Mouse (Mus musculus): ENCODE measurements around the gene Arhgap35.

Arhgap35 gene

DNA sequence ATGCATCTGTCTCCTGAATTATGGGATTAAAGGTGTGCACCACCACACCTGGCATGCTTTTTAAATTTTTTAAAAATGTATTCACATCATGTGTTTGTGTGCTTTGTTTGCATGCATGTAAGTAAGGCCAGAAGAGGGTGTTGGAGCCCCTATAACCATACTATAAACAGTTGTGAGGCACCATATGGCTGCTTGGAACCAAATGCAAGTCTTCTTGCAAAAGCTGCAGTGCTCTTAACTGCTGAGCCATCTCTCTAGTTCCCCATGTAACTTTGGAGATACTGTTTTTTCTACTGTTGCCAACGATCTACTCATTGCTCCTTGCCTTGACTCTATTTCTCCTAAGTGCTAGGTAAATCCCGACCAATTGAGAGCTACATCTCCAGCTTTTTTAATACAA is 95.5 kb downstream of the Arhgap35 start:
- DNase-seq (ENCODE audit: low spot score in 2 of 2) = no peak

DNA sequence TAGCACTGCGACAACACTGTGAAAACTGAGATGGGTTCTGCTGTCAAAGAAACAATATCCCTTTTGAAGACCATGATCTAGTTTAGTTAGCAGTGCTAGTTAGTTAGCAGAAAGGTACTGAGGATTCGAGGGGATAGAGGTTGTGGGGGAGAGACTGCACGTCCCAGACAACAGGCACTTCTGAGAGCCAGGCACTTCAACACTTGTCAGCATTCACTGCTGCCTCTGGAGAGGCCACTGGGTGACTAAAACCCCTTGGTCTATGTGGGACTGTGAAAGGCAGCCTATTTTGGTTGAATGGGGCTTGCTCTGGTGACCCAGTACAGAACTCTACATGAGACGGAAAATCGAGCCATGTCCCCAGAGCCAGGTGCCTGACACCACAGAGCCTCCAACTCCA is 97.6 kb downstream of the Arhgap35 start:
- no peak for DNase-seq (ENCODE audit: low spot score in 2 of 2)

DNA sequence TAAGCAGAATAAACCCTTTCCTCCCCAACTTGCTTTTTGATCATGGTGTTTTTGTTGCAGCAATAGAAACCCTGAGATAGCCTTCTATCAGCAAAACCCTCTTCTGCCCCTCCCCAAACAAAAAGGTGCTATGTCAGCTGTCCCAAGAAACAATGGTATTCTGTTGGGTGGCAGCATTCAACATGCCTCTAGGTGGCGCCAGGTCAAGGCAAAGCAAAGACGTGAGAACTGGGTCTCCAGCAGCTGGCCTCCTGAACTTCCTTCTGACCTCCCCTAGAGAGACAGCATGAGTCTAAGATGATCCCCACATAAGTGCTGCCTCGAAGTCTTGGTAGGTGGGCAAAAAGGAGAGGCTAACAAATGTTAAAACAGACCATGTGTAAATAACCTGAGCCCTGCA is 107.5 kb downstream of the Arhgap35 start:
- no peak for DNase-seq (ENCODE audit: low spot score in 2 of 2)

DNA sequence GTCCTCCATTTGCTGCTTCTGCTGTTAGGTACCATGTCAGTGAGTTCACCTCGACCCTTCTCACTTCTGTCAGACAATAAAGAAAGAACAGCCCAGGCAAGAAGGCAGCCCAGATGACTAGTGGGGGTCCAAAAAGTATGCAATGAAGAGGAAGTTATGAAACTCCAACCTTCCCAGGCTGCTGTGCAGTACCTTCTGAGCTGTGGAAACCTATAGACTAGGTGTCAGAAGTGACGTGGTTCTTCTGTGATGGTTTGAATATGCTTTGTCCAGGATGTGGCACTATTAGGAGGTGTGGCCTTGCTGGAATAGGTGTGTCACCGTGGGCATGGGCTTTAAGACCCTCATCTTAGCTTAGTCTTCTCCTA is 109.6 kb downstream of the Arhgap35 start:
- no peak for DNase-seq (ENCODE audit: low spot score in 2 of 2)

DNA sequence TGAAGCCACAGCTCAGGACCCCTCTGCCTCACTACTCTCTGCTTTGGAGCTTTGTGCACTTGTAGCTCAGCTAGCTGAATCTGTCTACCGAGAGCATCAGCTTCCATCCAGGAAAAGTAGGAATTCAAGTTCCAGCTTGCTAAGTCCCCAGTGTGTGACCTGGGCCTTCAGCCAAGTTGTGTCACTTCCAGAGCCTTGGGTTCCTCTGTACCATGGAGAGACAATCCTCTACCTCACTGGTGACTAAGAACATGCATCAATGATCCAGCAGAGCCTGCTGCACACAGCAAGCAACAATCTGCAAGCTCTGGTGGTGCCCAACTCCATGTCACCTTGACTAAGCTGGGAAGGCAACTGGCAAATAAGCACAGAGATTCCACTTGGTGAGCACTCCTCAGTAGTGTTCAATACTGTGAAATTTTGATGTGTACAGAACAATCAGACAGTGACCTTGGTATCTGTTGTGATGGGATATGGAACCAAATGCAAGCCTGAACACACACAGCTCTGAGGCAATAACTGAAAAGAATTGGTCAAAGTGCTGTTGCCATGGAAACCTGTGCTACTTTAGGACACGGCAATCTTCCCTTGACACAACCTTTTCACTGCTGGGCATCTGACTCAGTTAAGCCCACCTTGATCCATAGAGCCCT is 110.1 kb downstream of the Arhgap35 start:
- DNase-seq (ENCODE audit: low spot score in 2 of 2) = no peak

DNA sequence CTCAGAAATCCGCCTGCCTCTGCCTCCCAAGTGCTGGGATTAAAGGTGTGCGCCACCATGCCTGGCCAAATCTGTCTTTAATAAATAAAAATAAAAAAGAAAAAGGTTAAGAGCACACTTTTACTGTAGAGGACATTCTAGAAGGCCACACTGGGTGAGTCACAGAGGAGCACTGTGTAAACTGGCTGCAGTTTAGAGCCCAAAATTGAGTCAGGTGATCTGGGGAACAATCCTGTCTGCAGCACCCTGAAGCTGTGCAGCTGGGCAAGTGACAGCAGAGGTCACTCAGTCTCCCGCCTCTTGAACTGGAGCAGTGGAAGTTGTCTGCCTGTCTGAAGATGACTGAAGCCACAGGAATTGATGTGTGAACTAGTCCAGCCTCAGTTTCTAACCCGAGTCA is 113.2 kb downstream of the Arhgap35 start:
- DNase-seq (ENCODE audit: low spot score in 2 of 2) = no peak

DNA sequence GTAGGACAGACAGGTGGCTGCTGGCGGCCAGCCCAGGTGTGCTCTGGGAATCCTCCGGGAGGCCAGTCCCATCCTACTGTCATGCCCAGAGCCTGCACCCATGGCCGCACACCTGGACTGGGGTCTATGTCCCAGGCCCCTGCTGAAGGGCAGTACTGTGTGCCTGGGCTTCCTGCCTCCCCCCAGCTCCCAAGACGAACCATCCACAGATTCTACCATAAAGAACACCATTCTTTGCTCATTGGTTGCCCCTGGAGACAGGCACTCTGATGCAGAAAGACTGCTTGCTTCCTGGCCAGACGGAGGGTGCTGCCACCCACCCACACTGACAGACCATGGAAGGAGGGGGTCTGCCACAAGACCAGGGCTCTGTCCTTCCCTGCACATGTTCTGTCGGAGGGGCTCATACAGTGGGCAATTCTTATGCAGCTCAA is 115.1 kb downstream of the Arhgap35 start:
- DNase-seq (ENCODE audit: low spot score in 2 of 2) = no peak

DNA sequence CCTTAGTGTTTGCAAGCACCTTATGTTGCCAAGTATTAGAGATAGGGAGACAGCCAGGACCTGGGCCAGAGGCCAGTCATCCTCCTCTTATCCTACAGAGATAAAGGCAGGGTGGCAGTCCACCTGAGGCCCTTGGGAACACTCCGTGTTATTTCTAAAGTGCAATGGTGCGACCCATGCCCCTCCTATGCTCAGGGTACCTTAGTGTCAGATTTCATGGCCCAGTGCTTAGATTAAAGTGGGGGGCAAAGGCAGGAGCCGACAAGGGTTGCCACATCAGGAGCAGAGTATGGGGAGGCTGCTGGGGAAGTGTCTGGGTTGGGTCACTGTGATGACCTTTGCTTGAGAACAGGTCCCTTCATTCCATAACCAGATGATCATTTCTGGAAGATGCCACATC is 118.5 kb downstream of the Arhgap35 start:
- no peak for DNase-seq (ENCODE audit: low spot score in 2 of 2)

DNA sequence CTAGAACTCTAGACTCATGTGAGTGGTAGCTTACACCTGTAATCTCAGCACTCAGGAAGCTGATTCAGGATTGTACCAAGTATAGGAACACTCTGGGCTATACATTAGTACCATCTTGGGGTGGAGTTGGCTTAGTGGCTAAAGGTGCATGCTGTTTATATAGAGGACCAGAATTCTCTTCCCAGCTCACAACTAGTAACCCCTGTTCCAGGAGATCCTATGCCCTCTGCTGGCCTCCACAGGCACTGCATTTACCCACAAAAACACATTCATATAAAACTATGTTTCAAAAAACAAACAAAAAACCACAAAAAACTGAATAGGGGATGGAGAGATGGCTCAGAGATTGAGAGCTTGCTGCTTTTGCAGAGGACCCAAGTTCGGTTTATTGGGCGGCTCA is 121.4 kb downstream of the Arhgap35 start:
- DNase-seq (ENCODE audit: low spot score in 2 of 2) = peak in 1 of 2 experiments; percentile 46

DNA sequence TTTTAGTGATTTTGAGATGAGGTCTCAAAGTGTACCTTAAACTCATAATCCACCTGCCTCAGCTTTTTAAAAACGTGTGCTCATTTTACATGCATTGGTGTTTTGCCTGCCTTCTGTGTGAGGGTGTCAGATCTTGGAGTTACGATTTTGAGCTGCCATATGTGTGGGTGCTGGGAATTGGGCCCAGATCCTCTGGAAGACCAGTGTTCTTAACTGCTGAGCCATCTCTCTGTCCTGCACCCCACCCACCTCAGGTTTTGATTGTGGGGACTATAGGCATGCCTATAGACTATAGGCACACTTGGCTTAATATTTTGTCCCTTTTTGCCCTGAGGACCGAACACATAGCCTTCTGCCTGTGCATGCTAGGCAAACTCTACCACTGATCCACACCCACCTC is 122.6 kb downstream of the Arhgap35 start:
- DNase-seq (ENCODE audit: low spot score in 2 of 2) = peak in 1 of 2 experiments; percentile 57

DNA sequence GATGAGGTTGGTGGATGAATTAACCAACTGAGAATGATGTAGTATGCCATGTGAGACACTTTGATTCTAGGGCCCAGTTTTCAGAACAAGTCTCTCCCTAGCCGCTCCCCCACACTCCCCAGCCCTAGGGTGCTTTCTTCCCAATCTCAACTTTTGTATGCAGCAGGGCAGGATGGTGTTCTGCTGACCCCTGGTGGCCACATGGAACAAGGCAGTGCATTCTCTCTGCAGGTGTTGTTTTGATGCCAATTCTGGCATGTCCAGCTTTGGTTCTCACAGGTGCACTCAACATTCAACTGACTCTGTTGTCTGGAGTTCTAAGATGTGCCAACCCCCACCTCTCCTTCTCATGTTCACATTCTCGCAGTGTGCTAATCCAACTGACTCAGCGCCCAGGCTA is 123.0 kb downstream of the Arhgap35 start:
- peak in 1 of 2 experiments; percentile 51 for DNase-seq (ENCODE audit: low spot score in 2 of 2)

DNA sequence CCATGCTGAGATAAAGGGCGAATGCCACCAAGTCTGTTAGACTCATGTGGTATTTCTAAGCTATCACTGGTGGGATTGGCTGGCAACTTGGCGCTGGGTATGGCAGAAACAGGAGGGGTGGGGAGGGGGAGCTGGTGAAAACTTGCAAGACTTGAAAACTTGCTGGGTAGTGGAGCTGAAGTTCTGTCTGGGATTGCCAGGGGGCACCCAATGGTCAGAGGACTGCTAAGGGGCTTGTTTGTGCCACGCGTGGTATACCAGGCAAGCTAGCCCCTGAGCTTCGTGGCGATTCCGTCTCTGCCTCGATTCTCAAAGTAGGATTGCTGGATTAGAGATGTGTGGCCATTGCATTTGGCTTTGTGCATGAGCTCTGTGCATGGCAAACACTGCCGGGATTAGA is 124.8 kb downstream of the Arhgap35 start:
- DNase-seq (ENCODE audit: low spot score in 2 of 2) = no peak

DNA sequence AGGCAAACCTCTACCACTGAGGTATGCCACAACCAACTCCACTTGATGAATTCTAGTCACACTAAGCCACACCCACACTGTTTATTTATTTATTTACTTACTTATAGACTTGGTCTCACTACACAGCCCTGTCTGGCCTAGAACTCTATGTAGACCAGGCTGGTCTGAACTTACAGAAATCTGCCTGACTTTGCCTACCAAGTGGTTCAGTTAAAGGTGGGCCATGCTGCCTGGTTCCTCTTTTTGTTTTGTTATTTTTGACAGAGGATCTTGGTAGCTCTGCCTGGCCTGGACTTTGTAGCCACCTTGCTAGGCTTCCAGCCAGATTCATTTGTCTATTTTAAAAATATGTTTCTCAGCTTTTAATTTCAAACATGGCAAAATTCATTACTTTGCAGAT is 126.0 kb downstream of the Arhgap35 start:
- no peak for DNase-seq (ENCODE audit: low spot score in 2 of 2)

DNA sequence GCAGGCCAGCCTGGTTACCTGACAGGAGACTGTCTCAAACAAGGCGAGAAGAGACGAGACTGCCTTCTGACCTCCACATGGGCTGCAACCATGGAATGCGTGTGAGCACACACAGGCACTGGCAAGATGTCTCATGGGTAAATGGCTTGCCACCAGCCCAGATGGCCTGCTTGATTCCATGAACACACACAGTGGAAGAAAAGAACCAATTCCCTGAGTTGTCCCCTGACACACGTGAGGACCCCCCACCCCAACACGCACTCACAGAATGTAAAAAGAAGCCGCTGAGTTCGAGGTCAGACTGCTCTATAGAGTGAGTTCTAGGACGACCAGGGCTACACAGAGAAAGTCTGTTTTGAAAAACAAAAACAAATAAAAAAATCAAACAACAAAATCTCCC is 137.2 kb downstream of the Arhgap35 start, which contains the start of gene Npas1:
Npas1 (minus strand) TSS at position 101 of the 400 bp plus-strand sequence.
- no peak for DNase-seq (ENCODE audit: low spot score in 2 of 2)

DNA sequence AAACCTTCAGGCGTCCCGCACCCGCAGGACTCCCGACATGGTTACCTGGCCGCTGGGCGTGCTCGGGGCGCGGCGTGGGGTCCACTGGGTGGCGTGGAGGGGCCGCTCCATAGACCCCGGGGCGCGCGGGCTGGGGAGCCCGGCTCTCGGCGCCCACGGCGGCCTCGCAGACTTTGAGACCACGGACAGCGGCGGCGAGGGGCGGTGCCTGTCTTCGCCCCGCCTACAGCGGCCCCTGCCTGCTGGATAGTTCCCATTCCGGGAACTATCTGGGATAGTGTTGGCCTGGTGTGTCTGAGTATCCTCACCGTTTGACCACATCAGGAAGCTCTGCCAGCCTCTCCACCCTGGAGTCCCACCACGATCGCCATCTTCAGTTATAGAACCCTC is 138.2 kb downstream of the Arhgap35 start:
- no peak for DNase-seq (ENCODE audit: low spot score in 2 of 2)

DNA sequence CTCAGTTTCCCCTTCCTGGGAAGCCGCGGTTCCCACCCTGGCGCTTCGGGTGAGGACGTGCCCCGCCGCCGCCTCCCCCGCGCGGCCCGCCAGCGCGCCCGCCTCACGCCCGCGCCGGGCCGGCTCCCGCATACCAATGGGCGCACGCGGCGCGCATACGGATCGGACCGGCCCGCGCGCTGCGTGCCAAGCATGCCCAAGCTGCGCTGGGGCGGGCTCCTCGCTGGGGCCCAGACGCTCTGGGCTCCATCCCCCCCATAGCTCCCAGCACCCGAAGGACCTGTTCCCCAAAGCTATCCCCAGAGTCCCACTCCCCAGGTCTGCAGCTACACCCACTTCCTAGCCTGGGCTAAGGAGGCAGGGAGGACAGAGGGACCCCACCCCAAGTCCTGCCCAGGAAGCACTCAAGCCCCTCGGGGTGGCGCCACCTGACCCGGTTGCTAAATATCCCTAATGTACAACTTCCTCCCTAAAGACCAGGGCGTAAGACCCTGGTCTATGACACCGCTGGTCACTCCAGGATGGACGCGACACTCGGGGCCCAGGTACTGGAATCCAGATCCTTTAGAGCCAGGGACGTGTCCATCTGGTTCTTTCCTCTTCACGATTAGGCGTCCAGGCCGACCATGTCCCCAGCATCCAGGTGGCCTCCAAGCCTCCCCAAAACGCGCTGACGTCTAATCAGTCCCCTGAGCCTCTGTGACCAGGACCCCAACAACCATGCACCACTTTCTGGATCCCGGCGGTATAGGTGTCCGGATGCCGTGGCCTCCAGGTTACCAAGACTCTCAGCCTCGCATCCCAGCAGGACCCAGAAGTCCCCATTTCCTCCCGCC is 138.8 kb downstream of the Arhgap35 start:
- no peak for DNase-seq (ENCODE audit: low spot score in 2 of 2)

DNA sequence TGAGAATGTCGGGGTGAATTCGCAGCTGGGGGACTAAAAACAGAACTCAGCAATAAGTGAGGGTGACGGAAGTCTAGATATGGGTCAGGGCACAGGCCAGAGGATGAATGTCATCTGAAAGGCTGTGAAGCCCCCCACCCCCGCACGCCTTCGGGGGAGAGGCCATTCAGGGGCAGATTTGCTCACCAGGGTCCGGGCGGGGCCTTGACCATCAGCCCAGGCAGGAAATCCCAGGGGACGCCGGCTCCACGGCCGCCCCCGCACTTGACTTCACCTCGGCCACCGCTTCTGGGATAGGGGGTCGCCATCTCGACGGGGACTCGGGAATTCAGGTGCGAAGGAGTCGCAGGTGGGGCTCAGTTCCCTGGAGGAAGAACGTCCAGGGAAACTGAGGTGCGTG is 139.5 kb downstream of the Arhgap35 start:
- DNase-seq (ENCODE audit: low spot score in 2 of 2) = no peak

DNA sequence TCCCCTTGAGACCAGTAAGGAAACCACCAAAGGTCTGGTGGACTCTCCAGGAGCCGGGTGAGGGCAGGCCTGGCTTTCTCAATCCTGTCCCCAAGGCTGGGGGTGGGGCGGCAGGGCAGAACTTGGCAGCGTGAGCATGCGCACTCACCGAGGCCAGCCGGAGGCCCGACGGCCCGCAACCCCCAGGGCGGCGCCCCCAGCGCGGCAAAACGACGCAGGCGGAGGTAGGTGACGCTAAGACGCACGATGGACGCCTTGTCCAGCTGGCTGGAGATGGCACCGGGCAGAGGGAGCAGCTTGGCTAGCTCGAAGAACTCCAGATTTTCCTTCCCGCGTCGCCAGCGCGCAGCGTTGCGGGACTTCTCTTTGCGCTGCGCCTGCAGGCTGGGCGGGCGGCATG is 140.3 kb downstream of the Arhgap35 start:
- DNase-seq (ENCODE audit: low spot score in 2 of 2) = no peak

DNA sequence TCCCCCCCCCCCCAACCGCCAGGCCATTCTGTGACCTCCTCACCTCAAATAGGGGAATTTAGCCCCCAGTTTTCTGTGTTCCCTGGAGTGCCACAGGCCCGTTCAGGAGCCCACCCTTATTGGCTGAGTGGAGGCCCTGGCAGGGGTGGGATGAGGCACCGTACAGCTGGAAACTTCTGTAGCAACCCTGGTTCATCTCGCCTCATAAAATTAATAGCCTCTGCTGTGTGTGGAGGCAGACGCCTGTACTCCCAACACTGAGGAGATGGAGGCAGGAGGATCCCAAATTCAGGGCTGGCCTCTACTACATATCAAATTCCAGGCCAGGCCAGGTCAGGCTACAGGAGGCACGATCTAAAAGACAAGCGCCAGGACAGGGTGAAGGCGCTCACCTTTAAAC is 140.9 kb downstream of the Arhgap35 start:
- no peak for DNase-seq (ENCODE audit: low spot score in 2 of 2)

DNA sequence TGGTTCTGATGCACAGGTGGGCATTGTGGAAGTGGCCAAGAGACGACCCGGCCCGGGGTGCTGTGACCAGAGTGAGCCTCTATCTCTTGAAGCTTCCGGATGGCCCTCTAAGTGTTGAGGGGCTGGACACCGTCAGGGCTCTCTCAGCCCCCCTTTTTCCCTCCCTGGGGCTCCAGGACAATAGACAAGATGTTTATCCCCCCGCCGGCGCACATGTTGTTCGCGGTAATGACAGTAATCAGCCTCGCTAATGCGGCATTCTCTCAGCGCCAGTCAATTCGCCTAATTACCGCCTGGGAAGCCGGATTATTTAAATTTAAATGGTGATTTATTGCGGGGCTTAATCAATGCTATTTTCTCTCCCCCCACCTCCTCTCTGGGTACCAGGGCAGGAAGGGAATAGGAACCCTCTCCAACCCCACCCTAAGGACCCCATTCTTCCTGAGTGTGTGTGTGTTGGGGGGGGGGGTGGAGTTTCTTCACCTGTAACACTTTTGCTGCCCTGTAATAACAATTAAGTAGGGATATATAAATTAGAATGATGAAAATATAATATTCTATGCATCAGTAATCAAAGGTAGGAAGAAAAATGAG is 142.6 kb downstream of the Arhgap35 start:
- no peak for DNase-seq (ENCODE audit: low spot score in 2 of 2)

DNA sequence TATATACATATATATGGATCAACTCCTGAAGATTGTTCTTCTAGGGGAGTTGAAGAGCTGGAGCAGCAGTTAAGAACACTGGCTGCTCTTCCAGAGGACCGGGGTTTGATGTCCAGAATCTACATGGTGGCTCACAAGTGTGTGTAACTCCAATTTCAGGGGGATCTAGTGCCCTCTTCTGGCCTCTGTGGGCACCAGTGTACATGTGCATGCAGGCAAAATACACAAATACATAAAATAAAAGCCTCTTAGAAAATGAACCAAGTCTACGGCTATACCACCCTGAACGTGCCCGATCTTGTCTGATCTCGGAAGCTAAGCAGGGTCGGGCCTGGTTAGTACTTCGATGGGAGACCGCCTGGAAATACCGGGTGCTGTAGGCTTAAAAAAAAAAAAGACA is 143.2 kb downstream of the Arhgap35 start:
- DNase-seq (ENCODE audit: low spot score in 2 of 2) = no peak

DNA sequence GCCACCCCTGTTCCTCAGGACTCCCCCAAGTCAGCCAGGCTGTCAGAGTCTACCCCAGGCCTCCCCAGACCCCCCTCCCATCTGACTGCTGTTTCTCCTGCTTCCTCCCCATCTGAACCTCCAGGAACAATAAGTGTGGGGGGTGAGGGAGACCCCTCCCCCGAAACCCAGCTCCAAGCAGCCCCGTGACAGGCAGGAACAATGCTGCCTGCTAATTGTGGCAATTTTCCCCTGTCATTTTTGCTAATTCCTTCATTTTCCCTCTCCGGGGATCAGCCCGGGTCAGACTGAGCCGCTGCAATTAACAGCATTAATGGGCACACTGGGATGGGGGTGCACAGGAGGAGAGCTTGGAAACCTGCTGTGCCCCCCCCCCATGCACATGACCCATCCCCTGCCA is 146.7 kb downstream of the Arhgap35 start:
- DNase-seq (ENCODE audit: low spot score in 2 of 2) = no peak

DNA sequence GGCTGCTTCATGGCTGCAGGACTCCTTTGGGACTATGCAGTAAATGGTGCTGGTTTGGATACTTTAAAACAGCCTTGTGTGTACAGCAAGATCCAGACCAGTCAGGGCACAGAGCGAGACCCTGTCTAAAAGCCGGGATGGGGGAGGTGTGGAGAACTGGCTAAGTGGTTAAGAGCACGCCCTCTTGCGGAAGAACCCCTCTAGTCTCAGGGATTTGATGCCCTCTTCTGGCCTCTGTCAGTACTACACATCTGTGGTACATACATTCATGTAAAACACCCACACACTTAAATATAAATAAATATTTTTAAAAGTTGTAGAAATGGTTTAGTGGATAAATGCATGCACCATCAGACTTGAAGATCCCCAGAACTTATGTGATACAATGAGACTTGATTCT is 148.2 kb downstream of the Arhgap35 start:
- DNase-seq (ENCODE audit: low spot score in 2 of 2) = no peak

All from left cerebral cortex, adult 9 months (tissue).